ENCODE assay signal across 10 mouse cellular contexts in the genomic region with DNA sequence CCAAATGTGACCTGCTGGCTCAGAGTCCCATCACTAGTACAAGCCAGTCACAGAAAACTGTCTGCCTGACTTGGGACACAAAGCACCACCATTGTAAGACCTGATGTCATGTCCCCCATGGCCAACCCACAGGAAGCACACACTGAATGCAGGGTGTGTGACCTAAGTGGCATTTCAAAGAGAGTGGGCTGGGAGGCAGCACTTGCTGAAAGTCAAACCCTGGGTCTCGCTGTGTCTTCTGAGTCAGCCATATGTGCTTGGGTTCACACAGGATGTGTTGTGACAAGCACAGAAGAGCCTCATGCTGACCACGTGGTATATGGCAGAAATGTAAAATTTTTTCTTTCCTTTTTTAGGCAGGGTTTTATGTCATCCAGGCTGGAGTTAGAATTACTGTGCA. TPM values are rescaled to one million over a fixed set of nuclear protein-coding genes. Genes with fewer than 3 reads are reported as not detected.
DNase-seq lines count a peak whose midpoint lies in the region; ATAC-seq lines count a peak whose summit lies in the region.
"Had no signal": no experiment of that assay in that cellular context is flagged by ENCODE, and none has a peak within 500 bp of the region (broad histone marks: within the 10 kb centered on the region; RNA-seq: fewer than 3 reads in every experiment).

No protein-coding gene starts in this region.

- DNase-seq in forebrain, embryonic 14.5 days (ENCODE audit: low spot score) = no peak
- no peak for DNase-seq in lung, adult 18-20 months
- DNase-seq in naive thymus-derived CD4-positive, alpha-beta T cell, adult 2 months (ENCODE audit: low read depth) = peak; percentile 79
- no peak for DNase-seq in ovary, postnatal 14 days (ENCODE audit: low spot score)

- no peak overlapping the region for H3K9ac ChIP-seq in forebrain, embryonic 12.5 days
- H3K9ac ChIP-seq in forebrain, embryonic 14.5 days (ENCODE audit: low read length) = no peak overlapping the region
- H3K9ac ChIP-seq in lung, embryonic 15.5 days = no peak overlapping the region
- H3K9ac ChIP-seq: neural tube, embryonic 12.5 days had no signal

- 93% methylated on average over 2 of the region's 2 CpGs for WGBS in forebrain, embryonic 12.5 days
- WGBS in forebrain, embryonic 14.5 days = 81% methylated on average over 2 of the region's 2 CpGs
- 66% methylated on average over 2 of the region's 2 CpGs for WGBS in lung, embryonic 15.5 days

- no peaks in the 10 kb centered on the region for H3K9me3 ChIP-seq in forebrain, embryonic 12.5 days
- no peaks in the 10 kb centered on the region for H3K9me3 ChIP-seq in forebrain, embryonic 14.5 days (replicated peaks; ENCODE audit: control insufficient read depth, low read length)
- H3K9me3 ChIP-seq in lung, embryonic 15.5 days = no peaks in the 10 kb centered on the region
- H3K9me3 ChIP-seq: neural tube, embryonic 12.5 days had no signal

- H3K27me3 ChIP-seq in forebrain, embryonic 12.5 days = no peaks in the 10 kb centered on the region
- no peaks in the 10 kb centered on the region for H3K27me3 ChIP-seq in forebrain, embryonic 14.5 days (replicated peaks; ENCODE audit: control insufficient read depth, insufficient read depth, low read length)
- no peaks in the 10 kb centered on the region for H3K27me3 ChIP-seq in lung, embryonic 15.5 days
- H3K27me3 ChIP-seq: CH12.LX; neural tube, embryonic 12.5 days had no signal

- no peak for ATAC-seq in forebrain, embryonic 12.5 days (ENCODE audit: low FRiP score)
- no peak for ATAC-seq in forebrain, embryonic 14.5 days
- no peak for ATAC-seq in lung, embryonic 15.5 days (ENCODE audit: borderline replicate concordance, extremely low read depth, low FRiP score, low TSS enrichment)
- ATAC-seq in hematopoietic stem cell, adult 5-6 weeks (replicated peaks in 1 of 2; ENCODE audit: insufficient read depth in 1 of 2, low FRiP score in 2 of 2, low TSS enrichment in 1 of 2, low read depth in 1 of 2, poor library complexity in 2 of 2, severe bottlenecking in 2 of 2) = peak; percentile 15 to 20; a peak in 1 of 4 replicates
- no peak for ATAC-seq in megakaryocyte-erythroid progenitor cell, adult 5-6 weeks (replicated peaks; ENCODE audit: low FRiP score, low TSS enrichment, poor library complexity, severe bottlenecking)

- no peak overlapping the region for H3K4me3 ChIP-seq in forebrain, embryonic 12.5 days (replicated peaks)
- H3K4me3 ChIP-seq in forebrain, embryonic 14.5 days (ENCODE audit: low read depth, low read length) = no peak overlapping the region
- H3K4me3 ChIP-seq in lung, embryonic 15.5 days = no peak overlapping the region
- H3K4me3 ChIP-seq: neural tube, embryonic 12.5 days had no signal

- H3K4me2 ChIP-seq in forebrain, embryonic 12.5 days = no peak overlapping the region
- H3K4me2 ChIP-seq in forebrain, embryonic 14.5 days (ENCODE audit: low read length) = no peak overlapping the region
- H3K4me2 ChIP-seq in lung, embryonic 15.5 days = no peak overlapping the region
- H3K4me2 ChIP-seq: neural tube, embryonic 12.5 days had no signal

- H3K36me3 ChIP-seq in forebrain, embryonic 12.5 days (replicated peaks) = no peaks in the 10 kb centered on the region
- no peaks in the 10 kb centered on the region for H3K36me3 ChIP-seq in forebrain, embryonic 14.5 days (ENCODE audit: control insufficient read depth, insufficient read depth, low read length)
- H3K36me3 ChIP-seq in lung, embryonic 15.5 days = no peaks in the 10 kb centered on the region
- H3K36me3 ChIP-seq: neural tube, embryonic 12.5 days had no signal

- H3K4me1 ChIP-seq in forebrain, embryonic 12.5 days = peaks cover 17% of the 10 kb centered on the region
- H3K4me1 ChIP-seq in forebrain, embryonic 14.5 days (ENCODE audit: control insufficient read depth, insufficient read depth, low read length) = no peaks in the 10 kb centered on the region
- H3K4me1 ChIP-seq in lung, embryonic 15.5 days = peaks cover 39% of the 10 kb centered on the region

- H3K27ac ChIP-seq in forebrain, embryonic 12.5 days = 0 out of 2 replicates have a peak overlapping the region, but pooled peaks have one; percentile 19
- H3K27ac ChIP-seq in forebrain, embryonic 14.5 days (ENCODE audit: low read depth, low read length) = no peak overlapping the region
- H3K27ac ChIP-seq in lung, embryonic 15.5 days = peak overlapping the region; percentile 72
- H3K27ac ChIP-seq: neural tube, embryonic 12.5 days had no signal

RNA-seq across cellular contexts. Expression of gene Tpst2, which starts 20.8 kb away (rescaled TPM):
- polyA plus RNA-seq in forebrain, embryonic 12.5 days (2016; fragmentation: Nextera tagmentation; extraction: Ambion mirVana) = 27.1 and 28.6 TPM in 2 replicates
- polyA plus RNA-seq in forebrain, embryonic 14.5 days (2014; fragmentation: Nextera tagmentation; extraction: Ambion mirVana) = 29.5 and 30.6 TPM in 2 replicates
- 55.8 and 61.0 TPM in 2 replicates for polyA plus RNA-seq in lung, embryonic 15.5 days (2015; fragmentation: Nextera tagmentation; extraction: Ambion mirVana)
- 41.9 and 56.8 TPM in 2 replicates for total RNA-seq in hematopoietic stem cell, adult 5-6 weeks (2017)
- total RNA-seq in megakaryocyte-erythroid progenitor cell, adult 5-6 weeks (2014; fragmentation: Nextera tagmentation) = 37.4 and 43.4 TPM in 2 replicates
- 17.6 and 27.3 TPM in 2 replicates for total RNA-seq in megakaryocyte-erythroid progenitor cell, adult 5-6 weeks (2017)

RNA-seq across cellular contexts. Expression of gene Tfip11, which starts 28.9 kb away (rescaled TPM):
- polyA plus RNA-seq in forebrain, embryonic 12.5 days (2016; fragmentation: Nextera tagmentation; extraction: Ambion mirVana) = 38.1 and 39.5 TPM in 2 replicates
- polyA plus RNA-seq in forebrain, embryonic 14.5 days (2014; fragmentation: Nextera tagmentation; extraction: Ambion mirVana) = 19.0 and 25.2 TPM in 2 replicates
- 30.1 and 30.4 TPM in 2 replicates for polyA plus RNA-seq in lung, embryonic 15.5 days (2015; fragmentation: Nextera tagmentation; extraction: Ambion mirVana)
- total RNA-seq in hematopoietic stem cell, adult 5-6 weeks (2017) = 21.5 and 22.2 TPM in 2 replicates
- 32.1 and 33.3 TPM in 2 replicates for total RNA-seq in megakaryocyte-erythroid progenitor cell, adult 5-6 weeks (2014; fragmentation: Nextera tagmentation)
- 14.7 and 22.6 TPM in 2 replicates for total RNA-seq in megakaryocyte-erythroid progenitor cell, adult 5-6 weeks (2017)

RNA-seq across cellular contexts. Expression of gene Crybb1, which starts 41.6 kb away (rescaled TPM):
- 1.2 and 1.3 TPM in 2 replicates for polyA plus RNA-seq in forebrain, embryonic 12.5 days (2016; fragmentation: Nextera tagmentation; extraction: Ambion mirVana)
- 2.5 and 4.6 TPM in 2 replicates for polyA plus RNA-seq in forebrain, embryonic 14.5 days (2014; fragmentation: Nextera tagmentation; extraction: Ambion mirVana)
- polyA plus RNA-seq in lung, embryonic 15.5 days (2015; fragmentation: Nextera tagmentation; extraction: Ambion mirVana) = 3.2 and 4.5 TPM in 2 replicates
- total RNA-seq in hematopoietic stem cell, adult 5-6 weeks (2017) = not detected in 2 replicates
- total RNA-seq in megakaryocyte-erythroid progenitor cell, adult 5-6 weeks (2014; fragmentation: Nextera tagmentation) = not detected in 2 replicates
- not detected in 2 replicates for total RNA-seq in megakaryocyte-erythroid progenitor cell, adult 5-6 weeks (2017)
- total RNA-seq: CH12.LX had no signal

RNA-seq across cellular contexts. Expression of gene Cryba4, which starts 44.9 kb away (rescaled TPM):
- polyA plus RNA-seq in forebrain, embryonic 12.5 days (2016; fragmentation: Nextera tagmentation; extraction: Ambion mirVana) = 1.2 and 1.4 TPM in 2 replicates
- 1.4 and 2.2 TPM in 2 replicates for polyA plus RNA-seq in forebrain, embryonic 14.5 days (2014; fragmentation: Nextera tagmentation; extraction: Ambion mirVana)
- polyA plus RNA-seq in lung, embryonic 15.5 days (2015; fragmentation: Nextera tagmentation; extraction: Ambion mirVana) = 1.3 and 1.6 TPM in 2 replicates
- 0.63 TPM in 1 of 2 replicates, not detected in the other for total RNA-seq in hematopoietic stem cell, adult 5-6 weeks (2017)
- not detected in 2 replicates for total RNA-seq in megakaryocyte-erythroid progenitor cell, adult 5-6 weeks (2014; fragmentation: Nextera tagmentation)
- not detected in 2 replicates for total RNA-seq in megakaryocyte-erythroid progenitor cell, adult 5-6 weeks (2017)
- total RNA-seq: CH12.LX had no signal

RNA-seq across cellular contexts. Expression of gene Srrd, which starts 45.6 kb away (rescaled TPM):
- polyA plus RNA-seq in forebrain, embryonic 12.5 days (2016; fragmentation: Nextera tagmentation; extraction: Ambion mirVana) = 47.3 and 50.0 TPM in 2 replicates
- polyA plus RNA-seq in forebrain, embryonic 14.5 days (2014; fragmentation: Nextera tagmentation; extraction: Ambion mirVana) = 49.1 and 58.8 TPM in 2 replicates
- polyA plus RNA-seq in lung, embryonic 15.5 days (2015; fragmentation: Nextera tagmentation; extraction: Ambion mirVana) = 45.7 and 47.2 TPM in 2 replicates
- total RNA-seq in hematopoietic stem cell, adult 5-6 weeks (2017) = 15.5 and 16.5 TPM in 2 replicates
- total RNA-seq in megakaryocyte-erythroid progenitor cell, adult 5-6 weeks (2014; fragmentation: Nextera tagmentation) = 17.6 and 30.6 TPM in 2 replicates
- 16.2 and 18.7 TPM in 2 replicates for total RNA-seq in megakaryocyte-erythroid progenitor cell, adult 5-6 weeks (2017)

Comparison
In these comparisons a context has a peak if more than half of its experiments do, and no peak if none do; other contexts are left out.
1. ATAC-seq: peak in hematopoietic stem cell, adult 5-6 weeks (2 of 2); none in forebrain, embryonic 12.5 days (single experiment), forebrain, embryonic 14.5 days (single experiment), lung, embryonic 15.5 days (single experiment) and megakaryocyte-erythroid progenitor cell, adult 5-6 weeks (single experiment).